Mouse (Mus musculus) midbrain, postnatal 0 days (tissue): ENCODE results near the gene Nlk. TPM values are rescaled to one million over a fixed set of nuclear protein-coding genes. Genes with fewer than 3 reads are reported as not detected.

Experiments
- ATAC-seq: fragments of 200-750 bp; cut with Nextera tagmentation; 2 replicates; pipeline ENCODE4 v1.8.0; 2017; ENCODE audit warnings: moderate number of reproducible peaks, mild to moderate bottlenecking, moderate TSS enrichment, moderate library complexity; ENCODE audit not compliant: low FRiP score
- DNase-seq: peaks from one replicate; pipeline ENCODE4 v3.0.0-alpha.2; 2015; ENCODE audit warnings: low spot score
- H3K27ac ChIP-seq: fragments of 300-500 bp; sonication (generic); 2 replicates; pipeline ENCODE4 v1.5.1; 2014; ENCODE audit warnings: low read depth, mild to moderate bottlenecking, low read length, mixed read lengths
- H3K27me3 ChIP-seq: fragments of 300-500 bp; sonication (generic); 2 replicates; pipeline ENCODE4 v1.6.1; 2014; ENCODE audit warnings: low read length, control low read depth, mixed read lengths; ENCODE audit not compliant: insufficient read depth
- H3K36me3 ChIP-seq: fragments of 300-500 bp; sonication (generic); 2 replicates; pipeline ENCODE4 v1.6.1; 2014; ENCODE audit warnings: low read length, control low read depth, mixed read lengths; ENCODE audit not compliant: insufficient read depth
- H3K4me1 ChIP-seq: fragments of 300-500 bp; sonication (generic); 2 replicates; pipeline ENCODE4 v1.6.1; 2014; ENCODE audit warnings: mild to moderate bottlenecking, control low read depth, antibody characterized with exemption, low read length, mixed read lengths; ENCODE audit not compliant: insufficient read depth
- H3K4me2 ChIP-seq: fragments of 300-500 bp; sonication (generic); 2 replicates; pipeline ENCODE4 v1.6.1; 2014; ENCODE audit warnings: low read depth, mild to moderate bottlenecking, low read length, mixed read lengths; ENCODE audit not compliant: poor library complexity, severe bottlenecking
- H3K4me3 ChIP-seq: fragments of 300-500 bp; sonication (generic); 2 replicates; pipeline ENCODE4 v1.5.1; 2014; ENCODE audit warnings: low read depth, mild to moderate bottlenecking, low read length, moderate library complexity
- H3K9ac ChIP-seq: fragments of 300-500 bp; sonication (generic); replicated peaks from 2 replicates; pipeline ENCODE4 v1.6.1; 2014; ENCODE audit warnings: mild to moderate bottlenecking, low read length, moderate library complexity, mixed read lengths; ENCODE audit not compliant: poor library complexity, severe bottlenecking
- H3K9me3 ChIP-seq: fragments of 300-500 bp; sonication (generic); 2 replicates; pipeline ENCODE4 v1.6.1; 2016; ENCODE audit warnings: low read length, control low read depth
- CTCF ChIP-seq: IDR thresholded peaks from 2 replicates; pipeline ENCODE4 v1.5.1; 2016; ENCODE audit warnings: antibody characterized with exemption, mild to moderate bottlenecking
- WGBS: fragments of 180-500 bp; shearing (Covaris S2); extraction: QIAGEN DNeasy Blood & Tissue Kit; methylation state at CpG from one replicate; pipeline ENCODE4 v1.1.7; 2014; 5-methylcytosine and 5-hydroxymethylcytosine counted together
- polyA plus RNA-seq: library from polyadenylated mRNA; unstranded; fragments of >200 nt; fragmentation: Nextera tagmentation; extraction: Ambion mirVana; gene quantifications from 2 replicates; pipeline ENCODE4 v1.2.1, GENCODE M21; 2015
- total RNA-seq: library from RNA; depleted of rRNA; stranded (reverse); fragments of >200 nt; gene quantifications from 2 replicates; pipeline ENCODE4 v1.2.3, GENCODE M21; 2014; rRNA removed

The Nlk gene
- total and polyA plus RNA-seq, 2 experiments from 2014 or later: 25.0 to 44.4 TPM

GRCm38 (mm10) chr11:78528714-78529113 is 168.5 kb downstream of the Nlk start:
- 77% methylated on average over 9 of the region's 9 CpGs for WGBS
- TF ChIP-seq CTCF: no peak
- H3K9me3 ChIP-seq: no peaks in the 10 kb centered on the region
- H3K36me3 ChIP-seq: peaks cover 58% of the 10 kb centered on the region
- H3K4me2 ChIP-seq: no peak overlapping the region
- no peaks in the 10 kb centered on the region for H3K27me3 ChIP-seq
- DNase-seq (no peak), ATAC-seq (no peak)
- H3K27ac ChIP-seq: no peak overlapping the region
- H3K4me3 ChIP-seq: no peak overlapping the region
- H3K4me1 ChIP-seq: no peaks in the 10 kb centered on the region
- H3K9ac ChIP-seq: no peak overlapping the region

- Histone ChIP-seq H3K9ac (no peak overlapping the region), H3K27ac (no peak overlapping the region), H3K4me2 (no peak overlapping the region), H3K36me3 (peaks cover 84% of the 10 kb centered on the region), H3K4me3 (no peak overlapping the region), H3K9me3 (no peaks in the 10 kb centered on the region), H3K4me1 (no peaks in the 10 kb centered on the region), H3K27me3 (no peaks in the 10 kb centered on the region)
- DNase-seq (peak; percentile 61), ATAC-seq (no peak)
- WGBS: 69% methylated on average over 2 of the region's 2 CpGs
- no peak for TF ChIP-seq CTCF
These were observed 172.3 kb downstream of the Nlk start for GRCm38 (mm10) chr11:78524838-78525237.

GRCm38 (mm10) chr11:78523241-78523955 is 173.8 kb downstream of the Nlk start:
- no peaks in the 10 kb centered on the region for H3K27me3 ChIP-seq
- H3K4me2 ChIP-seq: no peak overlapping the region
- no peaks in the 10 kb centered on the region for H3K4me1 ChIP-seq
- H3K27ac ChIP-seq: no peak overlapping the region
- no peak overlapping the region for H3K9ac ChIP-seq
- ATAC-seq (no peak), DNase-seq (peak; percentile 44)
- no peak for TF ChIP-seq CTCF
- peaks cover 84% of the 10 kb centered on the region for H3K36me3 ChIP-seq
- H3K9me3 ChIP-seq: no peaks in the 10 kb centered on the region
- 76% methylated on average over 9 of the region's 9 CpGs for WGBS
- H3K4me3 ChIP-seq: no peak overlapping the region

- ATAC-seq (no peak), DNase-seq (peak; percentile 31)
- no peaks in the 10 kb centered on the region for H3K27me3 ChIP-seq
- H3K4me3 ChIP-seq: no peak overlapping the region
- H3K4me1 ChIP-seq: no peaks in the 10 kb centered on the region
- H3K27ac ChIP-seq: 0 out of 2 replicates have a peak overlapping the region, but pooled peaks have one; percentile 3
- peaks cover 85% of the 10 kb centered on the region for H3K36me3 ChIP-seq
- 88% methylated on average over 1 of the region's 1 CpGs for WGBS
- H3K9ac ChIP-seq: no peak overlapping the region
- no peak overlapping the region for H3K4me2 ChIP-seq
- peak; percentile 60 for TF ChIP-seq CTCF
- H3K9me3 ChIP-seq: no peaks in the 10 kb centered on the region
These were observed 174.6 kb downstream of the Nlk start for GRCm38 (mm10) chr11:78522481-78522997.

- ATAC-seq (no peak), DNase-seq (no peak)
- no peaks in the 10 kb centered on the region for H3K4me1 ChIP-seq
- TF ChIP-seq CTCF: no peak
- H3K36me3 ChIP-seq: peaks cover 81% of the 10 kb centered on the region
- no peak overlapping the region for H3K4me3 ChIP-seq
- no peak overlapping the region for H3K4me2 ChIP-seq
- 0 out of 2 replicates have a peak overlapping the region, but pooled peaks have one; percentile 3 for H3K27ac ChIP-seq
- no peak overlapping the region for H3K9ac ChIP-seq
- no peaks in the 10 kb centered on the region for H3K27me3 ChIP-seq
- no peaks in the 10 kb centered on the region for H3K9me3 ChIP-seq
- WGBS: 94% methylated on average over 3 of the region's 3 CpGs
These were observed 175.3 kb downstream of the Nlk start for GRCm38 (mm10) chr11:78521880-78522279.

GRCm38 (mm10) chr11:78518931-78519330 is 178.2 kb downstream of the Nlk start:
- H3K36me3 ChIP-seq: peaks cover 68% of the 10 kb centered on the region
- DNase-seq (no peak), ATAC-seq (no peak)
- H3K27ac ChIP-seq: no peak overlapping the region
- H3K27me3 ChIP-seq: no peaks in the 10 kb centered on the region
- no peak overlapping the region for H3K4me3 ChIP-seq
- H3K4me2 ChIP-seq: no peak overlapping the region
- H3K4me1 ChIP-seq: no peaks in the 10 kb centered on the region
- no peaks in the 10 kb centered on the region for H3K9me3 ChIP-seq
- H3K9ac ChIP-seq: no peak overlapping the region
- 86% methylated on average over 10 of the region's 10 CpGs for WGBS
- TF ChIP-seq CTCF: no peak

Other genes with a start within 250 kb of the Nlk start
- 15.0 and 17.5 TPM in 2 replicates for gene Slc46a1, start 231.7 kb downstream of the Nlk start, total RNA-seq
- 19.1 and 19.6 TPM in 2 replicates for gene Slc46a1, start 231.7 kb downstream of the Nlk start, polyA plus RNA-seq
- gene Sarm1, start 199.6 kb downstream of the Nlk start, total RNA-seq: 63.2 and 66.3 TPM in 2 replicates
- gene Sarm1, start 199.6 kb downstream of the Nlk start, polyA plus RNA-seq: 39.8 and 40.1 TPM in 2 replicates
- gene Vtn, start 198.3 kb downstream of the Nlk start, total RNA-seq: 114 and 120 TPM in 2 replicates
- 139 and 160 TPM in 2 replicates for gene Vtn, start 198.3 kb downstream of the Nlk start, polyA plus RNA-seq
- 0.71 TPM in 1 of 2 replicates, not detected in the other for gene Sebox, start 193.9 kb downstream of the Nlk start, total RNA-seq
- not detected in 2 replicates for gene Sebox, start 193.9 kb downstream of the Nlk start, polyA plus RNA-seq
- 46.2 and 48.2 TPM in 2 replicates for gene Tmem199, start 185.2 kb downstream of the Nlk start, total RNA-seq
- 92.4 and 96.0 TPM in 2 replicates for gene Tmem199, start 185.2 kb downstream of the Nlk start, polyA plus RNA-seq
- gene Poldip2, start 185.2 kb downstream of the Nlk start, total RNA-seq: 145 and 149 TPM in 2 replicates
- 159 and 176 TPM in 2 replicates for gene Poldip2, start 185.2 kb downstream of the Nlk start, polyA plus RNA-seq
- 38.2 and 40.5 TPM in 2 replicates for gene Tnfaip1, start 161.0 kb downstream of the Nlk start, total RNA-seq
- 59.1 and 62.7 TPM in 2 replicates for gene Tnfaip1, start 161.0 kb downstream of the Nlk start, polyA plus RNA-seq
- gene Ift20, start 161.0 kb downstream of the Nlk start, total RNA-seq: 133 and 155 TPM in 2 replicates
- 142 and 148 TPM in 2 replicates for gene Ift20, start 161.0 kb downstream of the Nlk start, polyA plus RNA-seq
- 38.4 and 45.5 TPM in 2 replicates for gene Tmem97, start 146.6 kb downstream of the Nlk start, total RNA-seq
- 41.4 and 42.6 TPM in 2 replicates for gene Tmem97, start 146.6 kb downstream of the Nlk start, polyA plus RNA-seq
- gene Ccnq, start 54.4 kb upstream of the Nlk start, total RNA-seq: 27.0 and 31.6 TPM in 2 replicates
- 28.9 and 34.4 TPM in 2 replicates for gene Ccnq, start 54.4 kb upstream of the Nlk start, polyA plus RNA-seq
- gene Lyrm9, start 129.2 kb upstream of the Nlk start, total RNA-seq: 24.7 and 30.2 TPM in 2 replicates
- 49.4 and 51.4 TPM in 2 replicates for gene Lyrm9, start 129.2 kb upstream of the Nlk start, polyA plus RNA-seq
- gene Nos2, start 223.4 kb upstream of the Nlk start, total RNA-seq: 0.22 and 1.3 TPM in 2 replicates
- gene Nos2, start 223.4 kb upstream of the Nlk start, polyA plus RNA-seq: 0.38 TPM in 2 replicates